Mouse (Mus musculus): ENCODE measurements around the gene Lce1g.
A peak's percentile ranks its signal among the peaks of the same experiment; 100 is the strongest.

Gene Lce1g

DNA sequence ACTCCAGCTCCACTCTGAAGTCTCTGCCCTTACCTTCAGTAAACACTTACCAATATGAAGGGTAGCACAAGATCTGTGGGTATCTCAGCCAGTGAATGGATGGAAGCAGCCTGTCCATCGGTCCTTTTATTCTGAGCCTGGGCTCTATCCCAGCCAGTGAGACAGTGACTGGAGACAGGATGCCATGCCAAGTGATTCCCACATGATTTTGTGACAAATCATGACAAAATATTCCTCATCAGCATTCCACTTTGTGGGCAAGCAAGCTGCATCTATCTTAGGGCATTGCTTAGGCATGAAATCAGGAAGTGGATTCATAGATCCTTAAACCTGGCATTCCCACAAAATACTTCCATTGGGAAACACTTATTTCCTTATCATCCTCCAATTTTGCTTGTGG, at the start of gene Lce1g:
Gene Lce1g (minus strand): TSS at position 101 of the 400 bp plus-strand sequence.
- no peak for DNase-seq

DNA sequence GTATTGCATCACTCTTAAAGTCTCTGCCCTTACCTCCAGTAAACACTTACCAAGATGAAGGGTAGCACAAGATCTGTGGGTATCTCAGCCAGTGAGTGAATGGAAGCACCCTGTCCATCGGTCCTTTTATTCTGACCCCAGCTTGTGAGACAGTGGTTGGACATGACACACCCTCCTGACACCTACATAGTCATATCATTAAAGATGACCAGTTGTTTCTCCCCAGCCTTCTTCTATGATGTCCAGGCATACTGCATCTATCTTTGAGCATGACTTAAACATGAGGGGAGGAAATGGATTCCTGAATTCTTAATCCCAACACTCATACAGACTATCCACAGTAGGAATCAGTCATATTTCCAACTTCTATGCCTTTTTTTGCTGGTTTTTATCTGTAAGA, 38.3 kb upstream of the Lce1g start, which contains the start of gene Lce1j:
Gene Lce1j (minus strand): TSS at position 101 of the 400 bp plus-strand sequence.
- DNase-seq: no peak

DNA sequence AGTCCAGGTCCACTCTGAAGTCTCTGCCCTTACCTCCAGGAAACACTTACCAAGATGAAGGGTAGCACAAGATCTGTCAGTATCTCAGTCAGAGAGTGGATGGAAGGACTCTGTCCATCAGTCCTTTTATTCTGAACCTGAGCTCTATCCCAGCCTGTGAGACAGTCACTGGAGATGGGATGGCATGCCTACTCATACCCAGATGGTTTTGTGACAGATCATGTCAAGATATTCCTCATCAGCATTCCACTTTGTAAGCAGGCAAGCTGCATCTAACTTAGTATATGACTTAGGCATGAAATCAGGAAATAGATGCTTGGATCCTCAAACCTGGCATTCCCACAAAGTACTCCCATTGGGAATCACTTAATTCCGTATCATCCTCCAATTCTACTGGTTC, 26.7 kb upstream of the Lce1g start, which contains the start of gene Lce1i:
Gene Lce1i (minus strand): TSS at position 101 of the 400 bp plus-strand sequence.
- no peak for DNase-seq

DNA sequence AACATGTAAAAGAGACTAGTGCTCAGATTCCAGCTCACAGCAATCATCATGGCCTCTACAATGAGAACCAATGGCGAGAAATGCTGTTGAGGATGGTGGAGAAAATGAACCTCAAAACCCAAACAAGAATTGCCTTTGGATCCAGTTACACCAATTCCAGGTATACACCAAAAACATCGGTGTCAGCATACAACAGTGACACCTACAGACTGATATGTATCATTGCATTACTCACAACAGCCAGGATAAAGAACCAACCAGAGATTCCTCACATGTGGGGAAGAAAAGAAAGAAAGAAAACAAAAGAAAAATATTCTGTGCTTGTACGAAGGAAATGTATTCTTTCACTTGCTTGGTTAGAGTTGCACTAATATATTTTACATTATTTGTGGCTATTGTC, 19.4 kb upstream of the Lce1g start:
- DNase-seq: peak; percentile 7

DNA sequence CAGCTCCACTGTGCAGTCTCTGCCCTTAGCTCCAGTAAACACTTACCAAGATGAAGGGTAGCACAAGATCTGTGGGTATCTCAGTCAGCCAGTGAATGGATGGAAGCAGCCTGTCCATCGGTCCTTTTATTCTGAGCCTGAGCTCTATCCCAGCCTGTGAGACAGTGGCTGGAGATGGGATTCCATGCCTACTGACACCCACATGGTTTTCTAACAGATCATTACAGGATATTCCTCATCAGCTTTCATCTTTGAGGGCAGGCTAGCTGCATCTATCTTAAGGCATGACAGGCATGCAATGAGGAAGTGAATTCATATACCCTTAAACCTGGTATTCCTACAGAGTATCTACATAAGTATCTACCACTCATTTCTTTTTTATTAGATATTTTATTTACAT, 12.8 kb upstream of the Lce1g start, which contains the start of gene Lce1h:
Gene Lce1h (minus strand): TSS at position 101 of the 400 bp plus-strand sequence.
- DNase-seq: no peak

DNA sequence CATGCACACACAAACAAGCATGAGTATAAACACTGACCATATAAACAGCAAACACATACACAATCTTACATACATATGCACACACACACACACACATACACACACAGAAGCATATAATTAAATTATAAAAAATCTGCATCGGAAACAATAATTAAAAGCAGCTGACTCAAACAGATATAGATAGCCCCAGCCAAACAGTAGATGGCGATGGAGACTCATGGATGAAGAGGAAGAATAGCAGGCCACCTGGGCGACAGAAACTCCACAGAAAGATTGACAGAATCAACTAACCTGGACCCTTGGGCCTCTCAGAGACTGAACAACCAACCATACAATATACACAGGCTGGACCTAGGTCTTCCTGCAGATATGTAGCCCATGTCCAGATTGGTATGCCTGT, 1.1 kb upstream of the Lce1g start:
- DNase-seq: no peak

DNA sequence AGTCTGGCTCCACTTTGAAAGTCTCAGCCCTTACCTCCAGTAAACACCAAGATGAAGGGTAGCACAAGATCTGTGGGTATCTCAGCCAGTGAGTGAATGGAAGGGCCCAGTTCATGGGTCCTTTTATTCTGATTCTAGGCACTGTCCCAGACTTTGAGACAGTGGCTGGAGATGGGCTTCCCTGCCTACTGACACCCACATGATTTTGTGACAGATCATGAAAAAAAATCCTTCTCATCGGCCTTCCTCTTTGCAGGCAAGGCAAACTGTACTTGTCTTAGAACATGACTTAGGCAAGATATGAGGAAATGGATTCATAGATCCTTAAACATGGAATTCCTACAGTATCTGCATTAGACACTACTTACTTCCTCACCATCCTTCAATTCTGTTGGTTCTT, 13.1 kb downstream of the Lce1g start, which contains the start of gene Gm38119:
Gene Gm38119 (minus strand): TSS at position 101 of the 400 bp plus-strand sequence.
- DNase-seq: no peak

DNA sequence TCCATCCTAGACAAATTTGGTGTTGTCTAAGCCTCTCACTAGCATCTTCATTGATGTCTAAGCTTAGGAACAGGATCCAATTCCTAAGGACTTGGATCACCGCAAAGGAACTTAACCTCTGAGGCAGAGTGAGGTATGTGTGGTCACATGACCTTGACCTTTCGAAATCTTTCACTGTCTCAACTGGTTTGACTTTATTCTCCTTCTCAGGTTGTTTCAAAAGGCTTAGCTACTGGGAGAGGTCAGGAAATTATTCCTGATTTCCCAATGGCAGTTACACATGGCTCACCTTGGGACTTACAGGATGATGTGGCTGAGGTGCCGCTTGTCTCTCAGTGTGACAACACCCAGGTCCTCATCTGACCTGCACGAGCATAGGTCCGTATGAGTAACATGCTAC, 29.5 kb downstream of the Lce1g start:
- no peak for DNase-seq

DNA sequence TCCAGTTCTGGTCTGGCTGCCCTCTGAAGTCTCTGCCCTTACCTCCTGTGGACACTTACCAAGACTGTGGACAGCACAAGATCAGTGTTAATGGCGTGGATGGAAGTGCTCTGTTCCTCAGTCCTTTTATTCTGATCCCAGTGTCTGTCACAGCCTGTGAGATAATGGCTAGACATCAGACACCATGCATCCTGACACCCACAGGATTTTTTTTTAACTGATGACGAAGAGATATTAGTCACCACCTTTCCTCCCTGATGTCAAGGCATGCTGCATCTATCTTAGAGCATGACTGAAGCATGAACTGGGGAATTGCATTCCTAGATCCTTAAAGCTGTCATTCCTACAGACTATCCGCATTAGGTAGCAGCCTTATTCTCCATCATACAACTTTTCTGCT, 31.9 kb downstream of the Lce1g start, which contains the start of gene Lce1f:
Gene Lce1f (minus strand): TSS at position 101 of the 400 bp plus-strand sequence.
- no peak for DNase-seq

DNA sequence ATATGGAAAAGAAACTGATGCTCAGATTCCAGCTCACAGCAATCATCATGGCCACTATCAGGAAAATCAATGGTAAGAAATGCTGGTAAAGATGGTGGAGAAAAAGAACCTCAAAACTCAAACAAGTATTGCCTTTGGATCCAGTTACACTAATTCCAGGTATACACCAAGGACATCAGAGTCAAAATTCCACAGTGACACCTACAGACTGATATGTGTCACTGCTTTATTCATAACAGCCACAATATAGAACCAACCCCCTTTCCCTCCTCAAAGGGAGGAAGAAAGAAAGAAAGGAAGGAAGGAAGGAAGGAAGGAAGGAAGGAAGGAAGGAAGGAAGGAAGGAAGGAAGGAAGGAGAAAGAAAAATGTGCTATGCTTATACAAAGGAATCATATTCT, 37.0 kb downstream of the Lce1g start:
- DNase-seq: peak; percentile 3

DNA sequence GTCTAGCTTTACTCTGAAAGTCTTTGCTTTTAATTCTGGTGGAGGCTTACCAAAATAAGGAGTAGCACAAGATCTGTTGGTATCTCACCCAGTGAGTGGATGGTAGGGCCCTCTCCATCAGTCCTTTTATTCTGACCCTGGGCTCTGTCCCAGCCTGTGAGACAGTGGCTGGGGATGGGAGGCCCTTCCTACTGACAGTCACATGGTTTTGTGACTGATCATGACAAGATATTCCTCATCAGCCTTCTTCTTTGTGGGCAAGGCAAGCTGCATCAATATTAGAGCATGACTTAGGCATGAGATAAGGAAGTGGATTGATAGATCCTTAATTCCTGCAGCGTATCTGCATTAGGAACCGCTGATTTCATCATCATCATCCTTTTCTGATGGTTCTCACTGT, 43.2 kb downstream of the Lce1g start, which contains the start of gene Lce1e:
Gene Lce1e (minus strand): TSS at position 101 of the 400 bp plus-strand sequence.
- DNase-seq: no peak

All from kidney, adult 9 months (tissue).